Mouse (Mus musculus): ENCODE measurements at regions not wholly inside any gene's neighbourhood (a gene's known extent, or its start where the extent isn't known, plus 50 kb on each side); places are given as distances from the start of the nearest gene placed in this dataset.

DNA sequence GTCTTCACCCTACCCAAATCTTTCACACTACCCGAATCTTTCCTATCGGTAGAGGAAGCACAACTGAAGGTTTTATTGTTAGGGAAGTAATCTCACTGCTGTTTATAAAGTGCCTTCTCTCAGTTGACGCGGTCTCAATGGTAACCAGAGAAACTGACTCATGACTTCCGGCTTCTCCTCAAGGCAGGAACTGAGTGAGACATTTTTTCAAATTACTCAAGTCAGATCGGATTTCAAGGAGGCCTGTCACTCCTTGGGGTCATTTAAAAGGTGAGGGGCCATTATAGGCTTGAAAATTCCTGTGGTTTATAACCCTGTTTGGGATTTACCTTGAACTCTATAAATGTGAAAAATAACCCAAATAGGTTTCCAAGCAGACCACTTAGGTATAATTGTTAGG lies 170.0 kb upstream of the Atp2b1 start:
- 9% methylated on average over 6 of the region's 6 CpGs for WGBS
- no peak for TF ChIP-seq CTCF (IDR thresholded peaks at IDR 0.05; ENCODE audit: low read depth)

GRCm38 (mm10) chr10:98744662-98745061 lies 169.5 kb upstream of the Atp2b1 start:
- 24% methylated on average over 6 of the region's 6 CpGs for WGBS
- no peak for DNase-seq (ENCODE audit: low spot score)
- no peaks in the 10 kb centered on the region for H3K9me3 ChIP-seq (replicated peaks; ENCODE audit: low read length)

More for the DNA sequence above, 170.0 kb upstream of the Atp2b1 start:
- Histone ChIP-seq H3K27me3 (ENCODE audit: insufficient read depth, low read length) (no peaks in the 10 kb centered on the region), H3K4me1 (replicated peaks; ENCODE audit: insufficient read depth, low read length) (0 out of 2 replicates have a peak, but pooled peaks cover 5% of the 10 kb centered on the region), H3K9me3 (replicated peaks; ENCODE audit: low read length) (no peaks in the 10 kb centered on the region), H3K9ac (ENCODE audit: low read depth, low read length) (no peak overlapping the region), H3K4me2 (ENCODE audit: low read length) (no peak overlapping the region), H3K36me3 (ENCODE audit: insufficient read depth, low read length) (no peaks in the 10 kb centered on the region), H3K27ac (no peak overlapping the region), H3K4me3 (replicated peaks; ENCODE audit: low read depth, low read length) (no peak overlapping the region)
- ATAC-seq (replicated peaks; ENCODE audit: low FRiP score, low read depth) (peak; percentile 57; the same call in 1 of the 2 replicates), DNase-seq (ENCODE audit: low spot score) (peak; percentile 80)

GRCm38 (mm10) chr10:98745409-98745808 lies 168.8 kb upstream of the Atp2b1 start:
- TF ChIP-seq CTCF (IDR thresholded peaks at IDR 0.05; ENCODE audit: low read depth), result no peak
- H3K9ac ChIP-seq (ENCODE audit: low read depth, low read length), result no peak overlapping the region
- WGBS, result 83% methylated on average over 2 of the region's 2 CpGs

More at GRCm38 (mm10) chr10:98744662-98745061, 169.5 kb upstream of the Atp2b1 start:
- no peak for ATAC-seq (replicated peaks; ENCODE audit: low FRiP score, low read depth)
- no peaks in the 10 kb centered on the region for H3K27me3 ChIP-seq (ENCODE audit: insufficient read depth, low read length)
- H3K27ac ChIP-seq, result no peak overlapping the region
- no peaks in the 10 kb centered on the region for H3K36me3 ChIP-seq (ENCODE audit: insufficient read depth, low read length)
- 0 out of 2 replicates have a peak, but pooled peaks cover 5% of the 10 kb centered on the region for H3K4me1 ChIP-seq (replicated peaks; ENCODE audit: insufficient read depth, low read length)
- H3K4me3 ChIP-seq (replicated peaks; ENCODE audit: low read depth, low read length), result no peak overlapping the region
- no peak overlapping the region for H3K4me2 ChIP-seq (ENCODE audit: low read length)
- H3K9ac ChIP-seq (ENCODE audit: low read depth, low read length), result no peak overlapping the region
- no peak for TF ChIP-seq CTCF (IDR thresholded peaks at IDR 0.05; ENCODE audit: low read depth)

GRCm38 (mm10) chr10:98745861-98746260 lies 168.3 kb upstream of the Atp2b1 start:
- no peaks in the 10 kb centered on the region for H3K27me3 ChIP-seq (ENCODE audit: insufficient read depth, low read length)
- no peak overlapping the region for H3K27ac ChIP-seq
- DNase-seq (ENCODE audit: low spot score) (no peak), ATAC-seq (replicated peaks; ENCODE audit: low FRiP score, low read depth) (no peak)
- H3K9ac ChIP-seq (ENCODE audit: low read depth, low read length), result no peak overlapping the region
- no peak for TF ChIP-seq CTCF (IDR thresholded peaks at IDR 0.05; ENCODE audit: low read depth)
- no peak overlapping the region for H3K4me3 ChIP-seq (replicated peaks; ENCODE audit: low read depth, low read length)
- no peak overlapping the region for H3K4me2 ChIP-seq (ENCODE audit: low read length)
- 0 out of 2 replicates have a peak, but pooled peaks cover 5% of the 10 kb centered on the region for H3K4me1 ChIP-seq (replicated peaks; ENCODE audit: insufficient read depth, low read length)
- H3K9me3 ChIP-seq (replicated peaks; ENCODE audit: low read length), result no peaks in the 10 kb centered on the region
- WGBS, result 89% methylated on average over 5 of the region's 5 CpGs
- no peaks in the 10 kb centered on the region for H3K36me3 ChIP-seq (ENCODE audit: insufficient read depth, low read length)

More at GRCm38 (mm10) chr10:98745409-98745808, 168.8 kb upstream of the Atp2b1 start:
- no peaks in the 10 kb centered on the region for H3K9me3 ChIP-seq (replicated peaks; ENCODE audit: low read length)
- no peak for DNase-seq (ENCODE audit: low spot score)
- H3K27ac ChIP-seq, result no peak overlapping the region
- H3K36me3 ChIP-seq (ENCODE audit: insufficient read depth, low read length), result no peaks in the 10 kb centered on the region
- H3K27me3 ChIP-seq (ENCODE audit: insufficient read depth, low read length), result no peaks in the 10 kb centered on the region
- H3K4me2 ChIP-seq (ENCODE audit: low read length), result no peak overlapping the region
- no peak overlapping the region for H3K4me3 ChIP-seq (replicated peaks; ENCODE audit: low read depth, low read length)
- 0 out of 2 replicates have a peak, but pooled peaks cover 5% of the 10 kb centered on the region for H3K4me1 ChIP-seq (replicated peaks; ENCODE audit: insufficient read depth, low read length)
- ATAC-seq (replicated peaks; ENCODE audit: low FRiP score, low read depth), result no peak

- Histone ChIP-seq H3K9ac (ENCODE audit: low read depth, low read length) (no peak overlapping the region), H3K36me3 (ENCODE audit: insufficient read depth, low read length) (no peaks in the 10 kb centered on the region), H3K4me1 (replicated peaks; ENCODE audit: insufficient read depth, low read length) (peaks cover 2% of the 10 kb centered on the region; the same call in 1 of the 2 replicates), H3K9me3 (replicated peaks; ENCODE audit: low read length) (no peaks in the 10 kb centered on the region), H3K27me3 (ENCODE audit: insufficient read depth, low read length) (no peaks in the 10 kb centered on the region), H3K27ac (0 out of 2 replicates have a peak overlapping the region, but pooled peaks have one; percentile 13), H3K4me2 (ENCODE audit: low read length) (no peak overlapping the region), H3K4me3 (replicated peaks; ENCODE audit: low read depth, low read length) (no peak overlapping the region)
- DNase-seq (ENCODE audit: low spot score), result peak; percentile 60
- WGBS, result 25% methylated on average over 3 of the region's 3 CpGs
- ATAC-seq (replicated peaks; ENCODE audit: low FRiP score, low read depth), result no peak
- TF ChIP-seq CTCF (IDR thresholded peaks at IDR 0.05; ENCODE audit: low read depth), result no peak
Observed at GRCm38 (mm10) chr10:98748856-98749583, 165.2 kb upstream of the Atp2b1 start.

DNA sequence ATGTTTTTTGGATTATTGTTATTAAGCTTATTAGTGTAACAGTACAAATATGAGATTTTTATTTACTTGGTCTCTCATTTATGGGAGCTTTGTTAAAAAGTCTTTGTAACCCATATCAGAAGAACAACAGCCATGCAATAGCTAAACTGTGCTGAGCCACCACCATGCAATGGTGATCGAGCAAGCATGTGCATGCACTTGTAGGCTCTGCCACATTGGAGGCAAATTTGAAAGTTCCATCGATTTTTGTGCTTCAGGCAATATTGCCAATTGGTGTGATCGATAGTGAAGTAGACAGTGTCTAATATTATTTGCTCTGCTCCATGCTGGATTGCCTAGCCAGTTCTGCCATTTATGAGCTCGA lies 164.6 kb upstream of the Atp2b1 start:
- no peaks in the 10 kb centered on the region; the same call in 1 of the 2 replicates for H3K4me1 ChIP-seq (replicated peaks; ENCODE audit: insufficient read depth, low read length)
- H3K4me3 ChIP-seq (replicated peaks; ENCODE audit: low read depth, low read length), result no peak overlapping the region
- no peaks in the 10 kb centered on the region for H3K9me3 ChIP-seq (replicated peaks; ENCODE audit: low read length)
- TF ChIP-seq CTCF (IDR thresholded peaks at IDR 0.05; ENCODE audit: low read depth), result no peak
- no peaks in the 10 kb centered on the region for H3K36me3 ChIP-seq (ENCODE audit: insufficient read depth, low read length)
- WGBS, result 75% methylated on average over 4 of the region's 4 CpGs
- ATAC-seq (replicated peaks; ENCODE audit: low FRiP score, low read depth) (no peak), DNase-seq (ENCODE audit: low spot score) (no peak)
- no peak overlapping the region for H3K4me2 ChIP-seq (ENCODE audit: low read length)
- no peak overlapping the region for H3K9ac ChIP-seq (ENCODE audit: low read depth, low read length)
- H3K27me3 ChIP-seq (ENCODE audit: insufficient read depth, low read length), result no peaks in the 10 kb centered on the region
- H3K27ac ChIP-seq, result no peak overlapping the region
